Mouse (Mus musculus): ENCODE measurements around the gene Slc1a5. TPM values are rescaled to one million over a fixed set of nuclear protein-coding genes. Genes with fewer than 3 reads are reported as not detected.

Slc1a5 gene
- total and polyA plus RNA-seq, 2 experiments from 2014 or later = 7.2 to 9.3 TPM

DNA sequence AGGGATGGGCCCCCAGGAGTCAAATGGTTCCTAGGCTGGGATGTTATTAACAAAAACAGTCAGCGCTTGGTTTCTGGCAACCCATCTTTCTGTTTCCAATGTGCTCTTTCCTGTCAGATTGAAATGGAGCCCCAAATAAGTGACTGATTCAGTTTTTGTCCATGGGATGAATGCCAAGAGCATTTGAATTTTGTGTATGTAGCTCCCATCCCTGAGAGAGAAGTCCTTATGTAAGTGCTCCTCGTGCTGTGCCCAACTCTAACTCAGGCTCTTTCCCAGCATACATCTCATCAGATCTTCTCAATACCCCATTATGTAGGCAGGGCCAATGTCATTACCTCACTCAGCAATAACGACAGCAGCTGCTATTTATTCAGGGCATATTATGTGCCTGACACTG lies 36.6 kb downstream of the Slc1a5 start:
- no peak for TF ChIP-seq CTCF (IDR thresholded peaks at IDR 0.05; ENCODE audit: low read depth)
- no peak overlapping the region for H3K27ac ChIP-seq (ENCODE audit: low read depth, low read length)
- peak overlapping the region; percentile 99; the same call in 1 of the 2 replicates for H3K9ac ChIP-seq
- 18% methylated on average over 3 of the region's 3 CpGs for WGBS
- peaks cover 37% of the 10 kb centered on the region for H3K4me1 ChIP-seq (ENCODE audit: insufficient read depth)
- H3K36me3 ChIP-seq (ENCODE audit: insufficient read depth) = no peaks in the 10 kb centered on the region
- H3K4me2 ChIP-seq (ENCODE audit: low read depth) = peak overlapping the region; percentile 88
- no peaks in the 10 kb centered on the region for H3K9me3 ChIP-seq (ENCODE audit: low read length)
- peak overlapping the region; percentile 96 for H3K4me3 ChIP-seq (ENCODE audit: low read depth, low read length)
- ATAC-seq (no peak), DNase-seq (no peak)
- H3K27me3 ChIP-seq (ENCODE audit: insufficient read depth, low read length) = no peaks in the 10 kb centered on the region

DNA sequence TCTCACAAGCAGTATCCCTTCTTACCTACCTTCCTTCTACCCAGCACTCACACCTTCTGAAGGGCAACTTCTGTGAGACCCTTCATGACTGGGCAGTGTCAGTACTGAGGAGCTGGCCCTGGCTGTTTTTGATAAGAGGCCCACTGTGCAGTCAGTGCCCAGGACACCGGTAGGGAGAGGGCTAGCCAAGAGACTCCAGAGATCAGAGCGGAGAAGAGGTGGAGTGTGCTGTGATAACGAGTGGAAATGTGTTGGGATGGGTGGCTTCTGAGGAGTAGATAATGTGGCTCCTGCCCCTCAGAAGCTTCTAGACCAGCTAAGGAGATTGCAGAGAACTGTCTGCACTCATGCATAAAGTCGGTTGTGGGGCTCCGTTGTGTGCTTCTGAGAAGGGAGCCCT lies 38.7 kb downstream of the Slc1a5 start:
- no peaks in the 10 kb centered on the region for H3K27me3 ChIP-seq (ENCODE audit: insufficient read depth, low read length)
- H3K9me3 ChIP-seq (ENCODE audit: low read length) = no peaks in the 10 kb centered on the region
- DNase-seq (no peak), ATAC-seq (no peak)
- H3K36me3 ChIP-seq (ENCODE audit: insufficient read depth) = peaks cover 17% of the 10 kb centered on the region
- H3K4me3 ChIP-seq (ENCODE audit: low read depth, low read length) = no peak overlapping the region
- H3K4me1 ChIP-seq (ENCODE audit: insufficient read depth) = peaks cover 37% of the 10 kb centered on the region
- H3K9ac ChIP-seq = no peak overlapping the region
- no peak overlapping the region for H3K27ac ChIP-seq (ENCODE audit: low read depth, low read length)
- no peak for TF ChIP-seq CTCF (IDR thresholded peaks at IDR 0.05; ENCODE audit: low read depth)
- WGBS = 81% methylated on average over 5 of the region's 5 CpGs
- H3K4me2 ChIP-seq (ENCODE audit: low read depth) = no peak overlapping the region

DNA sequence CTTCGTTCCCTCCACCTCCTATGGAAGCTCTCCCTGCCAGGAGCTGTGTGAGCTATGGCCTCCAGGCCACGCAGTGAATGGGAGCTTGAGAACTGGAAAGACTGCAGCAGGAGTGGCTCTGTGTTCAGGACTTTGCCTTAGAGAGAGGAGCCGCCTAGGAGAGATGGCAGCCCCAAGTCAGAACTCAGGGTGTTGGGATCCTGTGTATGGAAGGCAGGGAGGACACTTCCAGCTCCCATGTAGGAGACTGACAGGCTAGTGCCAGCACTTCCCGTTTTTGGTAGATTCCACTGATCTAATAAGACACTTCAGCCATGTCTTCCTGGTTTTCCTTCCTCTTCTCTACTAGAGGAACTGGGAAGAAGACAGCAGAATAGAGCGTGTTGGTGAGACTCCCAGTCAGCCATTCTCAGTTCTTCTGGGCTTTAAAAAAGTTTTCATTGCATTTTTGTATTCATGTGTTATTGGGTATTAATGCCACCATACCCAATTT lies 39.2 kb downstream of the Slc1a5 start:
- H3K27ac ChIP-seq (ENCODE audit: low read depth, low read length) = no peak overlapping the region
- no peak overlapping the region for H3K9ac ChIP-seq
- peaks cover 33% of the 10 kb centered on the region for H3K4me1 ChIP-seq (ENCODE audit: insufficient read depth)
- no peak overlapping the region for H3K4me2 ChIP-seq (ENCODE audit: low read depth)
- peaks cover 22% of the 10 kb centered on the region for H3K36me3 ChIP-seq (ENCODE audit: insufficient read depth)
- 75% methylated on average over 5 of the region's 5 CpGs for WGBS
- H3K4me3 ChIP-seq (ENCODE audit: low read depth, low read length) = no peak overlapping the region
- ATAC-seq = no peak
- H3K9me3 ChIP-seq (ENCODE audit: low read length) = no peaks in the 10 kb centered on the region
- no peak for DNase-seq
- no peak for TF ChIP-seq CTCF (IDR thresholded peaks at IDR 0.05; ENCODE audit: low read depth)
- no peaks in the 10 kb centered on the region for H3K27me3 ChIP-seq (ENCODE audit: insufficient read depth, low read length)

DNA sequence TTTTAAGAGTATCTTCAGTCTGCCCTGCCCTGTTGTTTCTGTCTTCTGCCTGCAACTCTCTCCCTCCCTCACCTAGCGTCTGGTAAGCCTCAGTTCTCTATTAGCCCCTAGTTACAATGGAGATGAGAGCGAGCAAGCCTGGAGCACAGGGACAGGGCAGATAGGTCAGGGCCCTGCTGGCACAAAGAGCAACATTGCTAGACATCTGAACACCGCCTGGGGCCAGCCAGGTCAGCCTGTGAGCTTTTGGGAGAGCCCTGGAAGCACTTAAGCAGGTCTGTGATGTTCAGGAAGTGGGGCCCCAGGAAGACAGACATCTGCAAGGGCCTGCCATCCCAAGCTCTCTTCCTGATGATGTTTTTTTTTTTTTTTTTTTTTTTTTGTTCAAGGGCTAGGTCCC lies 40.0 kb downstream of the Slc1a5 start:
- TF ChIP-seq CTCF (IDR thresholded peaks at IDR 0.05; ENCODE audit: low read depth) = no peak
- Histone ChIP-seq H3K4me2 (ENCODE audit: low read depth) (no peak overlapping the region), H3K9me3 (ENCODE audit: low read length) (no peaks in the 10 kb centered on the region), H3K27ac (ENCODE audit: low read depth, low read length) (no peak overlapping the region; the same call in 1 of the 2 replicates), H3K36me3 (ENCODE audit: insufficient read depth) (peaks cover 30% of the 10 kb centered on the region), H3K4me1 (ENCODE audit: insufficient read depth) (peaks cover 29% of the 10 kb centered on the region), H3K27me3 (ENCODE audit: insufficient read depth, low read length) (no peaks in the 10 kb centered on the region), H3K9ac (no peak overlapping the region), H3K4me3 (ENCODE audit: low read depth, low read length) (no peak overlapping the region)
- no peak for ATAC-seq
- no peak for DNase-seq
- 60% methylated on average over 3 of the region's 3 CpGs for WGBS

DNA sequence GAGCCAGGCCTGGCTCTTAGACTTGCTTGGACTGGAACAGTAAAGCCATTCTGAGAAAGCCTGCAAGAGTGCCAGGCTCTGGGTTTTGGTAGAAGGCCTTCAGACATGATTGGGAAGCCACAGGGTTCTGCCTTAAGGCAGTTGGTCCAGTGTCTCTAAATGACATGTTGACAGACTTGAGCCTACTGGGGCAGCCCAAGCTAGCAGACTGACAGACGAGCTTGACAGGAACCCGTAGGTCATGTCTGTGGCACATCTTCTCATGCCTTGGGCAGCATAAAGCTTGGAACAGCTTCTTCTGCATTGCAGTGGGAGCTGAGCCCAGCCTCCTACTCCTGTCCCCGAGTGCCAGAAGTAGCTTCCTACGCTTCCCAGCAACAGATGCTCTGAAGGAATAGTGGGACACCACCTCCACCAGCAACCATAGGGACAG lies 40.5 kb downstream of the Slc1a5 start:
- WGBS = 62% methylated on average over 4 of the region's 4 CpGs
- DNase-seq = no peak
- Histone ChIP-seq H3K36me3 (ENCODE audit: insufficient read depth) (peaks cover 36% of the 10 kb centered on the region), H3K27ac (ENCODE audit: low read depth, low read length) (peak overlapping the region; percentile 5; the same call in 1 of the 2 replicates), H3K4me1 (ENCODE audit: insufficient read depth) (peaks cover 29% of the 10 kb centered on the region), H3K9ac (no peak overlapping the region), H3K27me3 (ENCODE audit: insufficient read depth, low read length) (no peaks in the 10 kb centered on the region), H3K9me3 (ENCODE audit: low read length) (no peaks in the 10 kb centered on the region), H3K4me2 (ENCODE audit: low read depth) (no peak overlapping the region), H3K4me3 (ENCODE audit: low read depth, low read length) (no peak overlapping the region)
- TF ChIP-seq CTCF (IDR thresholded peaks at IDR 0.05; ENCODE audit: low read depth) = no peak
- ATAC-seq = no peak

DNA sequence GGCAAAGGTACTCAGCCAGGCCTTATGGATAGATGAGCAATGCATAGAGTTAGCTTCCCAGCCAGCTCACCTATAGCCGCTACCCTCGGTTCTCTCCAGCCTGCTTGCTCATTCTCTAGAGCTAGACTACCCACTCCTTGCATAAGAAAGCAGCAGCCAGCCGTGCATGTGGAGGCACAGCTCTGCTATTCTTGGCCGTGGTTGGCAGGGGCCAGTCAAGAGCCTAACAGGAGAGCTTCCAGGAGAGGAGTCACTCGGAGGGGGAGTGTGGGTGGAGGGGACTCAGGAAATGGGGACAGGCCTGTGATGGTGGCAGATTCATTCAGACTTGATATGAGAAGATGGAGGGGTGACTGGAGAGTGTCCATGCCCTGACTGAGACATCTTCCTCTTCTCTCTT lies 42.6 kb downstream of the Slc1a5 start:
- Histone ChIP-seq H3K9me3 (ENCODE audit: low read length) (no peaks in the 10 kb centered on the region), H3K4me3 (ENCODE audit: low read depth, low read length) (no peak overlapping the region), H3K36me3 (ENCODE audit: insufficient read depth) (peaks cover 54% of the 10 kb centered on the region), H3K4me2 (ENCODE audit: low read depth) (no peak overlapping the region), H3K27ac (ENCODE audit: low read depth, low read length) (no peak overlapping the region), H3K9ac (no peak overlapping the region), H3K4me1 (ENCODE audit: insufficient read depth) (peaks cover 17% of the 10 kb centered on the region), H3K27me3 (ENCODE audit: insufficient read depth, low read length) (no peaks in the 10 kb centered on the region)
- no peak for ATAC-seq
- 68% methylated on average over 5 of the region's 5 CpGs for WGBS
- no peak for TF ChIP-seq CTCF (IDR thresholded peaks at IDR 0.05; ENCODE audit: low read depth)
- DNase-seq = no peak

DNA sequence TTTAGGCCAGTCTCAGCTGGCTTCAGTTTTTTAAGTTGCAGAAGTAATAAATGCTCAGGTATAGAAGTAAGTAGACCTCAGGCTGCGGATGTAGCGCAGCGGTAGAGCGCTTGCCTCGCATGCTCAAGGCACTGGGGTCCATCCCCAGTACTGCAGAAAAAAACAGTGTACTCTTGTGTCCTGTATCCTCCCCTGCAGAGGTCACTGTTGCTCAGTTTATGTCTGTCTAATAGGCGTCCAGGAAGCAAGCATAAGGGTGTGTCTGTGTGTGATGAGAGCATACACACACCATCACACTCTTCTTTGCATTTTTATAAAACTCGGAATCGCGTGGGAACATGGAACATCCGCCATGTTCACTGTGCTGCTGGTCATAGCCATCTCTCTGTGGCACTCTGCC lies 44.6 kb downstream of the Slc1a5 start:
- no peak for DNase-seq
- TF ChIP-seq CTCF (IDR thresholded peaks at IDR 0.05; ENCODE audit: low read depth) = peak; percentile 30
- ATAC-seq = no peak
- Histone ChIP-seq H3K4me3 (ENCODE audit: low read depth, low read length) (no peak overlapping the region), H3K36me3 (ENCODE audit: insufficient read depth) (peaks cover 75% of the 10 kb centered on the region), H3K9me3 (ENCODE audit: low read length) (no peaks in the 10 kb centered on the region), H3K27me3 (ENCODE audit: insufficient read depth, low read length) (no peaks in the 10 kb centered on the region), H3K4me1 (ENCODE audit: insufficient read depth) (peaks cover 8% of the 10 kb centered on the region; the same call in 1 of the 2 replicates), H3K27ac (ENCODE audit: low read depth, low read length) (no peak overlapping the region), H3K4me2 (ENCODE audit: low read depth) (no peak overlapping the region), H3K9ac (no peak overlapping the region)
- 81% methylated on average over 10 of the region's 10 CpGs for WGBS

All from forebrain, postnatal 0 days (tissue).